Mouse (Mus musculus): ENCODE data around the gene Hspb7.

Gene Hspb7

GRCm38 (mm10) chr4:141444451-141445327 lies 24.1 kb downstream of the Hspb7 start, which contains the start of gene Zbtb17:
Zbtb17 (plus strand) TSS chr4:141444654.
- in situ Hi-C loops (cut with MboI, MseI): loop anchor here (5.0 kb wide), 1 partner anchor 37 kb away; no protein-coding TSS in a partner anchor

DNA sequence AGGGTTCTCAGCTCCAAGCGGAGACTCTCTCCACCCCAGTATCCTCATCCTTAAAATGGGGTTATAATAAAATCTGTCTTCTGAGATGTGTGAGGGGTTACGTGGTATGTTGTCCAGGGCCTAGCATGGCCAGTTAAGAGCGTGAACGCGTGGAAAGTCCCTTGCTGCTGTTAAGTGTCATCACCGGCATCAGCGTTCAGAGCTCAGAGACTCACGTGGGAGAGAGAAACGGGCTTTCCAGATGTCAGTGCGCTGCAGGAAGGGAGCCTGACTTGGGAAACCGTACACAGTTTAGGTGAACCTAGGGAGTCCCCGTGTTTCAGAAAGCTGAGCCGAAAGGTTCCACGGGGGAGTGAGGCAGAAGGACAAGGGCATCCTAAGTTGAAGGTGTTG lies 24.7 kb downstream of the Hspb7 start:
- in situ Hi-C loops (cut with MboI, MseI): loop anchor here (5.0 kb wide), 1 partner anchor 38 kb away; no protein-coding TSS in a partner anchor

DNA sequence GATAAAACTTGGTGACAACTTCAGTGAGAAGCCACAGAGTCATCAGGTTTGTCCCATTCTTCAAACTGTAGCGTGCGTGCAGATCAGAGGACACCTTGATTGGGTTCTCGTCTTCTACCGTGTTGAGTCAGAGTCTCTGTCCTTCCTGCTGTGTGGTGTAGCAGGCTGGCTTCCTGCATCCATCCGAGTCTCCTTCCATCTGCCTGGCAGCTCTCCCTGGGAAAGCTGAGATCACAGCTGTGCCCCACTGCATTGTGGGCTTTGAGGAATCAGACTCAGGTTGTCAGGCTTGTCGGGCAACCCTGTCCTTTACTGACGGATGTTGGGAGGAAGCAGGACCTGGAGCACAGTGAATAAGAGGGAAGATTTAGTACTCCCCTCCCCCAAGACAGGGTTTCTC lies 25.6 kb downstream of the Hspb7 start:
- in situ Hi-C loops (cut with MboI, MseI): loop anchor here (5.0 kb wide), 1 partner anchor 39 kb away; no protein-coding TSS in a partner anchor

- in situ Hi-C loops (cut with MboI, MseI): no loop called here
These were observed 30.7 kb downstream of the Hspb7 start for GRCm38 (mm10) chr4:141451251-141451650.

DNA sequence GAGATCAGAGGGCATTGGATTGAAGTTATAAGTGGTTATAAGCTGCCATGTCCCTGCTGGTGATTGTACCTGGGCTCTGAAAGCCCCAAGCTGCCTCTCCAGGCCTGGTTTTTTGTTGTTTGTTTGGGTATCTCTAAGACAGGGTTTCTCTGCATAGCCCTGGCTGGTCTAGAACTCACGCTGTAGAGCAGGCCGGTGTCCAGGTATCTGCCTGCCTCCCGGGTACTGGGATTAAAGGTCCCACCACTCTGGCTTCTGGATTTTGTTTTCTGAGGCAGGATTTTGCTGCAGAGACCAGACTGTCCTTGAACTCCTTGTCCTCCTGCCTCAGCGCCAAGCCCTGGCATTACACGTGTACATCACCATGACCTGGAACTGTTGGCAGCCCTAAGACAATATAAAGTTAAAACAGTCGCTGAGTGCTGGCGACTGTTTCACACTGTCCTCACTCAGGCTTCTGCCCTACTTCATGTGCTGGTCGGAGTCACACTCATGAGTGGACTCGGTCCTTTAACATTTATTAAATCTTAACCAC lies 31.4 kb downstream of the Hspb7 start:
- in situ Hi-C loops (cut with MboI, MseI): no loop called here

DNA sequence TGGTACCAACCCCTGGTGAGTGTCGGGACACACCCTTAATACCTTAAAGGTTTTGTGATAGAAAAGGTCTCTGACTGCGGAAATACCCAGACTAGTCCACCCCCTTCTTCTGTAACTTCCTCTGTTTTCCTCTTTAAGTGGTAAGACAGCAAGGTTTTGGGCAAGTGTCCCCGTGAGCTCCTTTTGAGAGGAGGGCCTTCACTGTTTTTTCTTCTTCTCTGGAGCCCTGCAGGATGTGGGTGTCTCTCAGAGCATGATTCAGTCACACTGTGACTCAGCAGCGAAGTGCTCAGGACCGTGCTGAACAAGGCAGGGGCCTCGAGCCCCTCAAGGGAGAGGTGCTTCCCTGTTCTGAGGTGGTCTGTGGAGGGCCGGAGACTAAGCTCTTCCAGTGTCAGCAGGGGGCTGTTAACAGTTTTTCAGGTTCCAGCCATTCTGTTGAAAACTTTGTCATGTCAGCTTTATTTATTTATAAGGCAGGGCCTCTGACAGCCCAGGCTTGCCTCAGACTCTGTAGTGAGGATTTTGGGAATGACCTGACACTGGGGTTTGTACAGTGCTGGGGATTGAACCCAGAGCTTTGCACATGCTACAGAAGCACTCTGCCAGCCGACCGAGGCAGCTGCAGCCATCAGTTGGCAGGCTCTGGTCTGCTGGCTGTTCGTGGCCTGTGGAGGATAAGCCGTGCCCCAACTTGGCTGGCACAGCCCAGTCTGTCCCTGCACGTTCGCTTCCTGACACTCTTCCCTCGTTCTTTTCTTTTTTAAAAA lies 34.2 kb downstream of the Hspb7 start:
- in situ Hi-C loops (cut with MboI, MseI): no loop called here

DNA sequence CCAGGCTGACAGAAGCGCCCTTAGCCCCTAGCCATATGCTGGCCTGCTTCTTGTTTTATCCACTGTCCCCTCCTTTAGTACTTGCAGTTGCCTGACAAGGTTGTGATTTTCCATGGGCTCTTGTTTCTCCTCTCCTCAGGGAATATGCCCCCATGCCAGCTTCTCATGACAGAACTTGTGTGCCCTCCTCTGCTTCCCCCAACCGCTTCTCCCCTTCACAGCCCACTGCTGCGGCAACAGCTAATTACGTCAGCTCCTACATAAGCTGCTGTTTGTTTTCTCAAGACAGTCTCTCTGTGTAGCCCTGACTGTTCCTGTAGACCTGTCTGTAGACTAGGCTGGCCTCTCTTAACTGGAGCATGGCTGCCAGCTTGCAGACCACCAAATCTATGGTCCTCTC lies 34.9 kb downstream of the Hspb7 start:
- in situ Hi-C loops (cut with MboI, MseI): no loop called here

- in situ Hi-C loops (cut with MboI, MseI): no loop called here
These were observed 35.8 kb downstream of the Hspb7 start for GRCm38 (mm10) chr4:141456193-141456938.

DNA sequence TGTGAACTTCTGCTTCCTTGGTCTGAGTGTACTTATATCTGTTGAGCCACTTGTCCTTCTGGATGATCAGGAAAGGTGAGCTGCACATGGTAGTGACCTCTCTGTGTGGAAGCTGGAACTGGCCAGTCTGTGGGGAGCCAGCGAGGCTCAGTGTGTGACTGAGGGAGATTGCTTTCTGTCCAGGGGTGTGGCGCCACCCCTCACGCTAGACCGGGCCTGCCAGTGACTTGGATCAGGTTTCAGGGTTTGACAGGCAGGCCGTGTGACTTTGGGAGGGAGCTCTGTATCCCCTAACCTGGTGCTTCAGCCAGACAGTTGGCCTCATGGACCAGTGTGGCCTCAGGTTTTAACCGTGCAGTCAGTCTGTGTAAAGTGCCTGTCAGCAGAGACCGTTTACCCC lies 37.7 kb downstream of the Hspb7 start:
- in situ Hi-C loops (cut with MboI, MseI): no loop called here

DNA sequence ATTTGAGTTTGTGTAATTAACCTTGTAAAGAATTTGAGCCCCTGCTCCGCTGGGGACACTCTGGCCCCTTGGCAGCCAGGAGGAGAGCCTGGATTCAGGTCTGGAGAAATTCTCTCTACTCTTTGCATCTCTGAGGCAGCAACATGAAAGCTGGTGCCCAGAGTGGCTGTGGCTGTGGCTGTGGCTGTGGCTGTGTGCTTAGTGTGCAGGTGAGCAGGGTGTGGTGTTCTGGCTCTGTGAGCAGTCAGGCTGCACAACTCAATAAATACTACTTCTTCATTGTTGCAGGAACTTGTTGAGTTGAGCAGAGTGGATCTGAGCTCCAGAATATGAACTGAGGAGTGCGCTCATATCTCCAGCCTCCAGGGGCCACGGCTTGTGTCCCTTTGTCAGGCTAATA lies 38.3 kb downstream of the Hspb7 start:
- in situ Hi-C loops (cut with MboI, MseI): no loop called here

DNA sequence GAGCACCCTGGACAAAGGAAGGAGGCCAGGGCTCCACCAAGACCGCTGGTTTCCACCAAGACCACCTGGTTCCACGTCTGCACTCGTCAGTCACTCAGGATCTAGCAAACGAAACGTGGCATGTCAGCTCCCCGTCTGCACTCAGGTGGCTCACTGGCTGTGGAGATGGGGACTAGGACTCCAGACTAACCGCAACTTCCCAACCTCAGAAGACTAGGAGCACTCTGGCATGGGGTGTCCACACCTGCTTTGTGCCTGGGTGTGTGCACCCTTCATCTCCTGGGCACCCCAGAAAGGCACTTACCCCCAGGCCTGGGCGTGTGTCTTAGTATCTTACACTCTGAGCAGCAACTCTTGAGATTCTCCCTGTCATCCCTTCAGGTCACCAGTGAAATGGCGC lies 39.2 kb downstream of the Hspb7 start:
- in situ Hi-C loops (cut with MboI, MseI): no loop called here

DNA sequence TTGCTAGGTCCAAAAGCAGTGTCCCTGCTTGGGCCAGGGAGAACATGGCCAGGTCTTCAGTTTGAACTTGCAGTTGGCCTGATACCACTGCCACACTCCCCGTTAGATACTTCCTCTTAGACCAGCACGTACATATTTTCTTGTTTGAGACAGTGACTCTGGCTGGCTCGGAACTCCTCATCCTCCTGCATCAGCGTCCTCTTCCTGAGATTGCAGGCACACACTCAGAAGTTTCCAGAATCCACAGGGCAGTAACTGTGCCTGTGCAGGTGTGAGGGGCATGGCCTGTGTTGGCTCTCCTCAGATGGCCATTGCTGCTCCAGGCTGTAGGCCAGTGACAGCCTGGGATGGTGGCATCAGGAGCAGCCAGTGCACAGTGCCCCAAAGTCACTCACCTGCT lies 39.9 kb downstream of the Hspb7 start:
- in situ Hi-C loops (cut with MboI, MseI): no loop called here

DNA sequence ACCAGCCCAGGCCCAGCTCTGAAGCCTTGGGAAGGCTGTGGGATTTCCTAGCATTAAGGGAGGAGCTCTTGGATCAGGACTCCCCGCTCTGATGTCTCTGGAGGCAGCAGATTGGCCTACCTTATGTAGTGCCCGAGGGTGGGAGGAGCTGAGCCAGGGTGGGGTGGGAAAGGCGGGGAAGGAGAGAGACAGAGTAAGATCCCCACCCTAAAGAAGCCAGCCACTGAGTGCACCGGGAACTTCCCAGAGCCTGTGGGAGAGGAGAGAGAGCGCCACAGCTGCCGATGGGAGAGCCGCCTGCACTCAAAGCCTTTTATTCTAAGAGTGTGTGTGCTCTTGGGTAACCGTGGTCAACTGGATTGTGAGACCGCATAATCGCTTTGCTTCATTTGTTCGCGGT lies 40.5 kb downstream of the Hspb7 start:
- in situ Hi-C loops (cut with MboI, MseI): no loop called here

- in situ Hi-C loops (cut with MboI, MseI): no loop called here
These were observed 41.0 kb downstream of the Hspb7 start for GRCm38 (mm10) chr4:141461576-141461975.

DNA sequence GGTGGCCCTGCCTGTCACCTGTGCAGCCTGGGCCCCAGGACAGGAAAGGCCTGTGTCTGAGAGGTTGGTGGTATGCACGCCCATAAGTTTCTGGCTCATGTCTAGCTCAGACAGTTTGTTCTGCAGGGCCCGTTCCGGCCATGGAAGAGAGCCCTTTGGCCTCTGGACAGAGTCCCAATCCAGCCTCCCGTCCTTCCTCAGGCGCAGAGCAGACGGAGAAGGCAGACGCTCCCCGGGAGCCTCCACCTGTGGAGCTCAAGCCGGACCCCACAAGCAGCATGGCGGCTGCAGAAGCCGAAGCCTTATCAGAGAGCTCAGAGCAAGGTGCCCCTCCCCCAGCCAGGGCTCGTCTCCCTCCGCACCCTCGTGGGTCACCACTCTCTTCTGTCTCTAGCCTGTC lies 42.9 kb downstream of the Hspb7 start:
- in situ Hi-C loops (cut with MboI, MseI): no loop called here

GRCm38 (mm10) chr4:141464722-141465121 lies 44.1 kb downstream of the Hspb7 start:
- in situ Hi-C loops (cut with MboI, MseI): no loop called here

DNA sequence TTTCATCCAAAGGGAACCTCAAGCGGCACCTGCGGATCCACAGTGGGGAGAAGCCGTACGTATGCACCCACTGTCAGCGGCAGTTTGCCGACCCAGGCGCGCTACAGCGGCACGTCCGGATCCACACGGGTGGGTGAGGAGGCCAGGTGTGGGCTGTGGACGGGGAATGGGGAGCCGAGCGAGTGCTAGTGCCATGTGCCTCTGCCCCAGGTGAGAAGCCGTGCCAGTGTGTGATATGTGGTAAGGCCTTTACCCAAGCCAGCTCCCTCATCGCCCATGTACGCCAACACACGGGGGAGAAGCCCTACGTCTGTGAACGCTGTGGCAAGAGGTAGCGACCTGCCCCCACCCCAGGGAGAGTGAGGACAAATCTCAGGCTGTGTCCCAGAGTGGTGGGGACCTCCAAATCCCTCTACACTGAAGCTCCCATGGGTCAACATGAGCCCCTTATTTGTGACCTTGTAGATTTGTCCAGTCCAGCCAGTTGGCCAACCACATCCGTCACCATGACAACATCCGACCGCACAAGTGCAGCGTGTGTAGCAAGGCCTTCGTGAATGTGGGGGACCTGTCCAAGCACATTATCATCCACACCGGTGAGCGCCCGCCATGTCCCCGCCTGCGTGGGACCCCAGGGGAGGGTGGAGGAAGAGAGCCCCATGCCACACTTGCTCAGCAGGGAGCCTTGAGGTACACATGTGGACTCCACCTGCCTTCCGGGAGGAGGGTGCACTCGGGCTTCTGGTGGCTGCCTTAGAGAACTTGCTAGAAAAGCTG lies 45.1 kb downstream of the Hspb7 start:
- in situ Hi-C loops (cut with MboI, MseI): no loop called here

DNA sequence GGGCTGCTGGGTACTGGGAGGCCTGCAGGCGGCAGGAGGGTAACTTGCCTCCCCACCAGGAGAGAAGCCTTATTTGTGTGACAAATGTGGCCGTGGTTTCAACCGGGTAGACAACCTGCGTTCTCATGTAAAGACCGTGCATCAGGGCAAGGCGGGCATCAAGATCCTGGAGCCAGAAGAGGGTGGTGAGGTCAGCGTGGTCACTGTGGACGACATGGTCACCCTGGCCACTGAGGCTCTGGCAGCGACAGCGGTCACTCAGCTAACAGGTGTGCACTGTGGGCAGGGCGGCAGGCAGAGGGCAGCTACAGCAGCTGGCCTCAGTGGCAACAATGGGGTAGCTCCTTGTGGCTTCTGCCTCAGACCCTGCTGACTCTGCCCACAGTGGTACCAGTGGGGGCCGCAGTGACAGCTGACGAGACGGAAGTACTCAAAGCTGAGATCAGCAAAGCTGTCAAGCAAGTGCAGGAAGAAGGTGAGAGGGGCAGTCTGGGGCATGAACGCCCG lies 45.8 kb downstream of the Hspb7 start:
- in situ Hi-C loops (cut with MboI, MseI): no loop called here

GRCm38 (mm10) chr4:141466844-141467580 lies 46.4 kb downstream of the Hspb7 start:
- in situ Hi-C loops (cut with MboI, MseI): no loop called here

DNA sequence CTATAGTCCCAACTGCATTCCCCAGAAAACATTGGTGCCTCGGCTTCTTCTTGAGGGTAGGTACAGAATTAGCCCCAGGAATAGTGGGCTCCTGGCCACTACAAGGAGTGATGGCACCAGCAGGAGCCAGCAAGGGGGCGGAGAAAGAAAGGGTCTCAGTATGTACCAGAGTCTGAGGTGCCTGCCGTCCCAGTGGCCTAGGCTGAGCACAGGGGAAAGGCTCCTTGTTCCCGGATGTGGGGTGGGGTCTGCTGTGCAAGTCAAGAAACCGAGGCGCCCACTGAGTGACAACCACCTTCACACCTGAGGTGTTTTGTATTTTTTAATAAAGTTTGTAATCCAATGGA lies 47.0 kb downstream of the Hspb7 start:
- in situ Hi-C loops (cut with MboI, MseI): no loop called here
